Mouse (Mus musculus) heart, embryonic 13.5 days (tissue): ENCODE measurements around the gene Tiprl. TPM values are rescaled to one million over a fixed set of nuclear protein-coding genes. Genes with fewer than 3 reads are reported as not detected.

Experiments used
- ATAC-seq: fragments of 200-750 bp; cut with Nextera tagmentation; 2 replicates; pipeline ENCODE4 v1.8.0; 2017; ENCODE audit warnings: moderate TSS enrichment; ENCODE audit not compliant: insufficient number of reproducible peaks, low FRiP score, low TSS enrichment; ENCODE audit errors: extremely low read depth
- H3K27ac ChIP-seq: fragments of 300-500 bp; sonication (generic); replicated peaks from 2 replicates; pipeline ENCODE4 v1.5.1; 2015; ENCODE audit warnings: moderate library complexity, mild to moderate bottlenecking, inconsistent platforms
- H3K27me3 ChIP-seq: fragments of 300-500 bp; sonication (generic); replicated peaks from 2 replicates; pipeline ENCODE4 v1.6.1; 2015; ENCODE audit warnings: mild to moderate bottlenecking, inconsistent platforms
- H3K36me3 ChIP-seq: fragments of 300-500 bp; sonication (generic); 2 replicates; pipeline ENCODE4 v1.6.1; 2015; ENCODE audit warnings: mild to moderate bottlenecking, inconsistent platforms
- H3K4me1 ChIP-seq: fragments of 300-500 bp; sonication (generic); 2 replicates; pipeline ENCODE4 v1.6.1; 2015; ENCODE audit warnings: inconsistent platforms
- H3K4me2 ChIP-seq: fragments of 300-500 bp; sonication (generic); 2 replicates; pipeline ENCODE4 v1.6.1; 2015; ENCODE audit warnings: inconsistent platforms, mild to moderate bottlenecking, moderate library complexity
- H3K4me3 ChIP-seq: fragments of 300-500 bp; sonication (generic); 2 replicates; pipeline ENCODE4 v1.5.1; 2015; ENCODE audit warnings: moderate library complexity, mild to moderate bottlenecking, inconsistent platforms
- H3K9ac ChIP-seq: fragments of 300-500 bp; sonication (generic); 2 replicates; pipeline ENCODE4 v1.6.1; 2015; ENCODE audit warnings: inconsistent platforms, mild to moderate bottlenecking, moderate library complexity
- H3K9me3 ChIP-seq: fragments of 300-500 bp; sonication (generic); 2 replicates; pipeline ENCODE4 v1.6.1; 2016; ENCODE audit warnings: inconsistent platforms
- WGBS: fragments of 180-500 bp; shearing (Covaris S2); methylation state at CpG from one replicate; pipeline ENCODE4 v1.1.7; 2015; ENCODE audit warnings: mixed read lengths; 5-methylcytosine and 5-hydroxymethylcytosine counted together
- polyA plus RNA-seq: library from polyadenylated mRNA; unstranded; fragments of >200 nt; fragmentation: Nextera tagmentation; extraction: Ambion mirVana; gene quantifications from 2 replicates; pipeline ENCODE4 v1.2.1, GENCODE M21; 2015

Tiprl gene
- polyA plus RNA-seq, 1 experiment from 2014 or later = 78.9 TPM

DNA sequence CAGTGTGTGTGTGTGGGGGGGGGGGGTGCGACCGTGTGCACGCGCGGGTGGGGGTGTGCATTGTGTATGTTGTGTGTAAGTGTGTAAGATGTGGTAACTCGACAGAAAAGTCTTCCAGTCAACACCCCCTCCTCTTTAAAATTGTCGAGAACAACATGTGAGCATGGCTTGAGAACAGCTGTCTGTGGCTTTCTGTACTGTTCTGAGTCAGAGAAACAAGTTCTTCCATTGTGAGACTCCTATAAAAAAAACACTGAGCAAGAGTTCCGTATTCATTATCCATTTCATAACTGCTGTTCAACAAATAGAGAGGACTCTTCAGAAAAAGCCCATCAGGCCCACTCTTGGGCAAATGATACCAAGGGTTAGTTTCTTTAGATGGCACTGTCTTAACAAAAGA, 36.0 kb downstream of the Tiprl start:
- Histone ChIP-seq H3K9me3 (no peaks in the 10 kb centered on the region), H3K4me3 (no peak overlapping the region), H3K27me3 (no peaks in the 10 kb centered on the region), H3K36me3 (no peaks in the 10 kb centered on the region), H3K27ac (no peak overlapping the region), H3K4me1 (peaks cover 8% of the 10 kb centered on the region), H3K9ac (no peak overlapping the region), H3K4me2 (no peak overlapping the region)
- ATAC-seq = no peak
- 71% methylated on average over 8 of the region's 8 CpGs for WGBS

DNA sequence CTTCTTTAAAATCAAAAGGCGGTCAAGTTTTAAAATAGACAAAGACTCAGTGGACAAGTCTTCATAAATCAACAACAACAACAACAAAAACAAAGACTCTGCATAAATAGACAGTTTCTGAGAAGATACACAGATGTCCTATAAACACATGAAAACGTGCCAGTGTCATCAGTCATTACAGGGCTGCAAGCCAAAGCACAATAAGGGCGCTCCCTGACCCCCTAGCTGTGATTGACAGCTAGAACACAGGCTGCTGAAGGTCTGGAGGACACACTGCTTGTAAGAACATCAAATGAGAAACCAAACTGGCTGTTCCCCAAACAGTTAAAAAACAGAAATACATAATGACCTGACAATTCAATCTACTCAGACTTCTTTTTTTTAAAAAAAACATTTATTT, 37.2 kb downstream of the Tiprl start:
- ATAC-seq = no peak
- Histone ChIP-seq H3K9ac (no peak overlapping the region), H3K4me2 (no peak overlapping the region), H3K9me3 (no peaks in the 10 kb centered on the region), H3K36me3 (no peaks in the 10 kb centered on the region), H3K27ac (no peak overlapping the region), H3K27me3 (no peaks in the 10 kb centered on the region), H3K4me1 (peaks cover 14% of the 10 kb centered on the region), H3K4me3 (no peak overlapping the region)
- 71% methylated on average over 3 of the region's 3 CpGs for WGBS

DNA sequence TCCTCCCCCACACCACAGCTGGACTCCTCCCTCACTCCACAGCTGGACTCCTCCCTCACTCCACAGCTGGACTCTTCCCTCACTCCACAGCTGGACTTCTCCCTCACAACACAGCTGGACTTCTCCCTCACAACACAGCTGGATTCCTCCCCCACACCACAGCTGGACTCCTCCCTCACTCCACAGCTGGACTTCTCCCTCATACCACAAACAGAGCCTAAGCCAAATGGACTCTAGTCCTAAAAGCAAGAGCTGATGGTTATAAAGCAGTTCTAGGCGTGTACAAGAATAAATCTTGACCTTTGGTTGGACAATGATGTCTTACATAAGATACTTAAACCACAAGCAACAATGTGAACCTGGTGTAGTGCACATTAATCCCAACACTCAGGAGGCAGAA, 37.8 kb downstream of the Tiprl start:
- no peak for ATAC-seq
- Histone ChIP-seq H3K4me2 (no peak overlapping the region), H3K36me3 (no peaks in the 10 kb centered on the region), H3K4me3 (no peak overlapping the region), H3K27ac (no peak overlapping the region), H3K9me3 (no peaks in the 10 kb centered on the region), H3K27me3 (no peaks in the 10 kb centered on the region), H3K9ac (no peak overlapping the region), H3K4me1 (peaks cover 15% of the 10 kb centered on the region)
- 60% methylated on average over 1 of the region's 1 CpGs for WGBS

DNA sequence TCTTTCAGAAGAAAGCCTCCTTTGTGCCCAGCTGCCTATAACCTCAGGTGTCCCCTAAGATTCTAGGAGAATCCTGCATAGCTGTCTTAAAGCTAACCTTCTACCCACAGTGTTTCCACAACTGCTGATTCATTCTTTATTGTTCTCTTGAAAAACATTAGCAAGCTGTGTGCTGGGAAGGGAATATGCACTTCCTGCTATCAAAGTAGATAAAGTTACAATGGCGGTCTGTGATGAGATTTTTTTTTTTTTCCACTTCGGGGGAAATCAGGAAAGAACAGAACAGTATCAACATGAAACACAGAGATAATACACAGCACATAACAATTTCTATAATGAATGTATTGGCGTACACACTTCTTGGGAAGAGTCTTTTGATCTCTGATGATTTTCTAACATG, 38.9 kb downstream of the Tiprl start:
- H3K4me3 ChIP-seq = no peak overlapping the region
- no peak for ATAC-seq
- H3K4me2 ChIP-seq = 0 out of 2 replicates have a peak overlapping the region, but pooled peaks have one; percentile 5
- H3K36me3 ChIP-seq = no peaks in the 10 kb centered on the region
- 50% methylated on average over 3 of the region's 3 CpGs for WGBS
- no peaks in the 10 kb centered on the region for H3K9me3 ChIP-seq
- H3K27ac ChIP-seq = peak overlapping the region; percentile 62
- H3K4me1 ChIP-seq = peaks cover 24% of the 10 kb centered on the region
- no peaks in the 10 kb centered on the region for H3K27me3 ChIP-seq
- H3K9ac ChIP-seq = no peak overlapping the region

DNA sequence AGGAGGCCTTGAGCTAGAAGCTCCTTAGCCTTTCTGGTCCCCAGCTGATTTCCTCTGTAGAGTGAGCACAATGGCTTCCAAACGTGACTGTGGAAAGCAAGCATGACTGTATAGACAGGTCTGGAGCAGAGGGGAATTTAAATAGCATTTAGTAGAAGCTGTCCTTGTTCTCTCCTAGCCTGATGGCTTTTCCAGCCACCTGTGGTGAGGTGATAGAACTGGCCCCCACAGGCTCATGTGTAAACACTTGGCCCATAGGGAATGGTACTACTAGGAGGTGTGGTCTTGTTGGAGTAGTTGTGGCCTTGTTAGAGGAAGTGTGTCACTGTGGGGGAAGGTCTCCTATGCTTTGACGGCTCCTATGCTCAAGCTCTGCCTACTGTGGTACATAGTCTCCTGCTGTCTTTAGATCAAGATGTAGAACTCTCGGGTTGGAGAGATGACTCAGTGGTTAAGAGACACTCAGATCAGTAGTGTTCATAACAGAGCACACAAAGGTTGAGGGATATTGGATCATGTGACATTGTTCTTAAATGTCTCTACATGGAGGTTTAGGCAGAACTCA, 41.3 kb downstream of the Tiprl start:
- Histone ChIP-seq H3K4me2 (no peak overlapping the region), H3K27ac (no peak overlapping the region), H3K9me3 (no peaks in the 10 kb centered on the region), H3K36me3 (peaks cover 3% of the 10 kb centered on the region; the same call in 1 of the 2 replicates), H3K9ac (no peak overlapping the region), H3K27me3 (no peaks in the 10 kb centered on the region), H3K4me3 (no peak overlapping the region), H3K4me1 (peaks cover 40% of the 10 kb centered on the region)
- no peak for ATAC-seq
- 74% methylated on average over 3 of the region's 3 CpGs for WGBS

DNA sequence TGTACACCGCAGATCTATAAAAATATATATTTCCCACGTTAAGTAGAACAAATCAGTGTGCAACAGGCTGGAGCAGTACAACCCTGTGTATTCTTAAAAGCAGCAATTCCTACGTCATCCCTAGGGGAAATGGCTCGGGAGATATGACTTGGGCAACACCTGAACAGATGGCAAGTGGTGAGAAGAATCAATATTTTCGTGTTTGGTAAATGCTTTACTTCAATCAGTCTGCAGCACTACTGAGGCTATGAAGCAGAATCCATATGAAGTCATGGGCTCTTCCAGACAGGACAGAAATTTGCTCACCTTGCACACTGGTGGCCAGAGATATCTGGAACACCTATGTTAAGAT, 42.2 kb downstream of the Tiprl start:
- no peaks in the 10 kb centered on the region for H3K9me3 ChIP-seq
- H3K27ac ChIP-seq = peak overlapping the region; percentile 91
- H3K4me1 ChIP-seq = peaks cover 48% of the 10 kb centered on the region
- H3K27me3 ChIP-seq = no peaks in the 10 kb centered on the region
- no peak for ATAC-seq
- peaks cover 4% of the 10 kb centered on the region; the same call in 1 of the 2 replicates for H3K36me3 ChIP-seq
- H3K9ac ChIP-seq = peak overlapping the region; percentile 94
- 10% methylated on average over 5 of the region's 5 CpGs for WGBS
- H3K4me2 ChIP-seq = peak overlapping the region; percentile 86
- peak overlapping the region; percentile 88 for H3K4me3 ChIP-seq

DNA sequence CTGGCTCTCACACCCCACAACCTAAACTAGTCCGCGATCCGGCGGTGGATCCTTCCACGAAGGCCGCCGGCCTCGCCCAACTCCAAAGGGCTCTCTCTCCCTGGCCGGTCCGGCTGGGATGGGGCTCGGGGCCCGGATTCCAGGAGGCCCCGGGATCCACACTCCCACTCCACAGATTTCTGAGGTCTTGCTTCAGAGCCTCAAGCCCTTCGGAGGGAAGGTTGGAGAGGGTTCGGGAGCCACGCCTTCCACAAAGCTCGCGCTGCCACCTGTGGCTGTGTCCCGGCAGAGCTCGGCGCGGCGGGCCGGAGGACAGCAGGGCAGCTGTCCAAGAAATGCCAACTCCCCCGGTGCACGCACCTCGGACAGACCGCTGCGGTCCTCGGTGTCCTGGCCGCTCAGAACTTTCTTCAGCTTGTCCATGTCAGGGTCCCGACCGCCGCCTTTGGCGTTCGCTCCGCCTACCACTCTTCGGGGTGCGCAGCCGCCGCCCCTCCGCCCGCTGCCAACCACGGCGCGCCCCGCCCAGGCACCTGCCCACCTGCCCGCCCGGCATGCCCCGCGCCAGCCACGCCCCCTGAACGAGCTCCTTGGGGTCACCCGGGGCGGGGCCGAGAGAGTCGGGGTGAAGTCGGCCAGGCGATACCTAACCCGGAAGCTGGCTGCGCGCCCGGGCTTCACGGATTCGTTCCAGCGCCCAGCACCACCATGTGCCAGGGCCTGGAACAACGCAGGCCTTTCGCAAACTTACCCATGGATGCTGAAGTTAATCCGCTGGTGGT, 42.7 kb downstream of the Tiprl start, which contains the start of gene Sft2d2:
Sft2d2 (minus strand) TSS at position 559 of the 782 bp plus-strand sequence.
- peak within 1 kb of the TSS; percentile 86 for H3K4me2 ChIP-seq
- peak within 1 kb of the TSS; percentile 88 for H3K4me3 ChIP-seq
- H3K27ac ChIP-seq = peak within 1 kb of the TSS; percentile 91
- peak within 1 kb of the TSS; percentile 94 for H3K9ac ChIP-seq
- WGBS = under 1% methylated on average over 68 of the region's 69 CpGs
- peaks cover 4% of the 10 kb centered on the region; the same call in 1 of the 2 replicates for H3K36me3 ChIP-seq
- H3K27me3 ChIP-seq = no peaks in the 10 kb centered on the region
- ATAC-seq = peak; percentile 91
- H3K4me1 ChIP-seq = peaks cover 54% of the 10 kb centered on the region
- H3K9me3 ChIP-seq = no peaks in the 10 kb centered on the region

DNA sequence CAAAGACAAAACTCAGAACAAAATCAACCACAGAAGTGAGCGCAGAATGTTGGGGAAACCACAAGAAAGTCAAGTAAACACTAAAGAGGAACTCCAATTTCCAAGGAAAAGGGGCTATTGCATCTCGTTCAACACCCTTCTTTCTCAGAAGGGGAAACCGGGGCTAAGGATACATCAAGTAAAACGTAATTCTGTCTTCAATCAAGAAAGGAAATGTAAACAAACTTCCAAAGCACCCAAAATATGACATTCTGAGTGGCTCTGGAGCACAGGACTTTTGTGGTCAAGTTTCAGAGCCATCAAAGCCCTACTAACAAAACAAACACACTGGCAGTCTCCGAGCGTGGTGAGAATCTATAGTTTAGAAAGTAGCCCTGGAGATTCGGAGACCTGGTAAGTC, 43.4 kb downstream of the Tiprl start:
- peak overlapping the region; percentile 94 for H3K9ac ChIP-seq
- 13% methylated on average over 7 of the region's 7 CpGs for WGBS
- peak overlapping the region; percentile 88 for H3K4me3 ChIP-seq
- no peaks in the 10 kb centered on the region for H3K9me3 ChIP-seq
- H3K4me1 ChIP-seq = peaks cover 61% of the 10 kb centered on the region
- no peaks in the 10 kb centered on the region for H3K27me3 ChIP-seq
- ATAC-seq = no peak
- H3K36me3 ChIP-seq = peaks cover 4% of the 10 kb centered on the region; the same call in 1 of the 2 replicates
- peak overlapping the region; percentile 91 for H3K27ac ChIP-seq
- peak overlapping the region; percentile 86 for H3K4me2 ChIP-seq

DNA sequence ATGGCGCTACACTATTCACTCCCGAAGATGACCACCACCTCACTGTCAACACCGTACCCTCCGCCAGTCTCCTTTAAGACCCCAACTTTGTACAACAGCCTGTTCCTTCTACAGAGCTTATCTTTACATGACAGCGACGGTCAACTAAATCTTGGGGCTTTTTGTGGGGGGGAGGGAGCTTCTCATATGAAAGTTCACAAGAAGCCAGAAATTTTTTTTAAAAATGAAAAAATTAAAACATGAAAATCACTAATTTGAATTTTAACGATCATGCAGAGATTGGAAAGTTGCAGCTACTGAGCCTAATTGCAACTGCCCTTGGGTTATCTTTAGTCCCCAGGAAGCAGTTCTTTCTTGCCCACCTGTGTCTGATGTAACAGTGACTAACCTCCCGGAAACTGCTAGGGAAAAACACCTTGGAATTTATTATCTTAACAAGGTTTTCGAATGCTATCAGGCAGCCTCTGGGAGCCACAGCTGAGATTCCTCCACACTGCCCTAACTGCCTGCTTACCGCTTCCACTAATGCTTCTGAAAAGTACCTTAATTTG, 44.0 kb downstream of the Tiprl start:
- H3K27ac ChIP-seq = peak overlapping the region; percentile 91
- 36% methylated on average over 10 of the region's 10 CpGs for WGBS

DNA sequence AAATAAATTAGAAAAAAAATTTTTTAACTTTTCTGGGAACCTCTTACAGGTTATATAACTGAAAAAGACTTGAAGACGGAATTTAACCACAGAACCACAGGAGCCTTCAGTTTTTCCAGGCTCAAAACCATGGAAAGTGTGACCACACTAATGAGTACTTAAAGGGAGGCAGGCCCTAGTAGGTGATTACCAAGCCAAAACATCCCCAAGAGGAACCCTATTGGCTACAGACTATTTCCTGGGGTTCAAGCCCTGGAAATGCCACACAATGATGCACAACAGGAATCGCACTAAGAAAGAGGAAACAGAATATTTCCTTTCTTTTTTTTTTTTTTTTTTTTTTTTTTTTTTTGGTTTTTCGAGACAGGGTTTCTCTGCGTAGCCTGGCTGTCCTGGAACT, 44.7 kb downstream of the Tiprl start:
- ATAC-seq = no peak
- Histone ChIP-seq H3K27ac (peak overlapping the region; percentile 91), H3K9me3 (no peaks in the 10 kb centered on the region), H3K4me1 (peaks cover 68% of the 10 kb centered on the region), H3K27me3 (no peaks in the 10 kb centered on the region), H3K4me2 (peak overlapping the region; percentile 86), H3K4me3 (peak overlapping the region; percentile 88), H3K9ac (no peak overlapping the region), H3K36me3 (peaks cover 13% of the 10 kb centered on the region)
- WGBS = 60% methylated on average over 4 of the region's 4 CpGs

More for the DNA sequence above, 44.0 kb downstream of the Tiprl start:
- Histone ChIP-seq H3K4me1 (peaks cover 66% of the 10 kb centered on the region), H3K9me3 (no peaks in the 10 kb centered on the region), H3K36me3 (peaks cover 6% of the 10 kb centered on the region), H3K27me3 (no peaks in the 10 kb centered on the region), H3K9ac (peak overlapping the region; percentile 94), H3K4me3 (peak overlapping the region; percentile 88), H3K4me2 (peak overlapping the region; percentile 86)
- ATAC-seq = no peak

DNA sequence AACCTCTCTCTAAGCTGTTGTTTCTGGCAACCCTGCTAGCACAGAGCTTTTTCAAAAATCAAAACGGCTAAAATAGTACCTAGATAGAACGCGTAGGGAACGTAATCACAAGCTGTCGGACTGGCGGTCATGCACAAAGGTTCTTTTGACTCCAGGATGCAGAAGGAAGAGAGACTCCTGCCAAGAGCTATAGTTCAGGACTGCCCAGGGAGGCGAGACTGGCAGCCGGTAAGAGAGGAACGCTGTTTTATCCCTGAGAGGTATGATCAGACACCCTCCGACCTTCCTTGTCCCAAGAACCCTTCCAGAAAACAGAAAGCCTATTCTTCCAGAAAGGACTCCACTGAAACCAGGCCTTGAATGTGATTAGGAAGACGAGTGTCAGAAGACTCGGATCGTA, 45.2 kb downstream of the Tiprl start:
- Histone ChIP-seq H3K36me3 (peaks cover 18% of the 10 kb centered on the region), H3K27ac (peak overlapping the region; percentile 91), H3K4me2 (peak overlapping the region; percentile 86), H3K4me1 (peaks cover 73% of the 10 kb centered on the region), H3K27me3 (no peaks in the 10 kb centered on the region), H3K9me3 (no peaks in the 10 kb centered on the region), H3K4me3 (peak overlapping the region; percentile 88), H3K9ac (peak overlapping the region; percentile 6)
- 55% methylated on average over 13 of the region's 13 CpGs for WGBS
- ATAC-seq = no peak
